Mouse (Mus musculus) stomach, postnatal 0 days (tissue): ENCODE measurements around the gene Creld1. TPM values are rescaled to one million over a fixed set of nuclear protein-coding genes. Genes with fewer than 3 reads are reported as not detected.

Source experiments
- ATAC-seq: fragments of 200-750 bp; cut with Nextera tagmentation; 2 replicates; pipeline ENCODE4 v1.8.0; 2017; ENCODE audit not compliant: low FRiP score, low TSS enrichment
- DNase-seq: peaks from one replicate; pipeline ENCODE4 v3.0.0-alpha.2; 2016; ENCODE audit warnings: low spot score
- H3K27ac ChIP-seq: fragments of 300-500 bp; sonication (generic); replicated peaks from 2 replicates; pipeline ENCODE4 v1.5.1; 2014; ENCODE audit warnings: mild to moderate bottlenecking, control low read depth
- H3K27me3 ChIP-seq: fragments of 300-500 bp; sonication (generic); 2 replicates; pipeline ENCODE4 v1.6.1; 2014; ENCODE audit warnings: low read length; ENCODE audit not compliant: control insufficient read depth, insufficient read depth
- H3K36me3 ChIP-seq: fragments of 300-500 bp; sonication (generic); 2 replicates; pipeline ENCODE4 v1.6.1; 2014; ENCODE audit warnings: low read length, mixed read lengths; ENCODE audit not compliant: control insufficient read depth, insufficient read depth
- H3K4me1 ChIP-seq: fragments of 300-500 bp; sonication (generic); replicated peaks from 2 replicates; pipeline ENCODE4 v1.6.1; 2014; ENCODE audit warnings: antibody characterized with exemption; ENCODE audit not compliant: control insufficient read depth, insufficient read depth
- H3K4me2 ChIP-seq: fragments of 300-500 bp; sonication (generic); replicated peaks from 2 replicates; pipeline ENCODE4 v1.6.1; 2014; ENCODE audit warnings: low read depth, mild to moderate bottlenecking, control low read depth, moderate library complexity
- H3K4me3 ChIP-seq: fragments of 300-500 bp; sonication (generic); 2 replicates; pipeline ENCODE4 v1.5.1; 2014; ENCODE audit warnings: low read depth, low read length, control low read depth
- H3K9ac ChIP-seq: fragments of 300-500 bp; sonication (generic); 2 replicates; pipeline ENCODE4 v1.6.1; 2014; ENCODE audit warnings: mild to moderate bottlenecking, low read length, control low read depth, mixed read lengths
- H3K9me3 ChIP-seq: fragments of 300-500 bp; sonication (generic); 2 replicates; pipeline ENCODE4 v1.6.1; 2016; ENCODE audit warnings: low read length; ENCODE audit not compliant: control insufficient read depth
- CTCF ChIP-seq: IDR thresholded peaks from 2 replicates; pipeline ENCODE4 v1.5.1; 2016; ENCODE audit warnings: antibody characterized with exemption, low read depth, mild to moderate bottlenecking, moderate library complexity
- EP300 ChIP-seq: optimal IDR thresholded peaks from 2 replicates; pipeline ENCODE3; 2016; ENCODE audit warnings: antibody characterized with exemption
- WGBS: fragments of 180-500 bp; shearing (Covaris S2); extraction: QIAGEN DNeasy Blood & Tissue Kit; methylation state at CpG from one replicate; pipeline ENCODE4 v1.1.7; 2014; 5-methylcytosine and 5-hydroxymethylcytosine counted together
- polyA plus RNA-seq: library from polyadenylated mRNA; unstranded; fragments of >200 nt; fragmentation: Nextera tagmentation; extraction: Ambion mirVana; gene quantifications from 2 replicates; pipeline ENCODE4 v1.2.1, GENCODE M21; 2015

The Creld1 gene
- polyA plus RNA-seq, 1 experiment from 2014 or later = 11.1 TPM

DNA sequence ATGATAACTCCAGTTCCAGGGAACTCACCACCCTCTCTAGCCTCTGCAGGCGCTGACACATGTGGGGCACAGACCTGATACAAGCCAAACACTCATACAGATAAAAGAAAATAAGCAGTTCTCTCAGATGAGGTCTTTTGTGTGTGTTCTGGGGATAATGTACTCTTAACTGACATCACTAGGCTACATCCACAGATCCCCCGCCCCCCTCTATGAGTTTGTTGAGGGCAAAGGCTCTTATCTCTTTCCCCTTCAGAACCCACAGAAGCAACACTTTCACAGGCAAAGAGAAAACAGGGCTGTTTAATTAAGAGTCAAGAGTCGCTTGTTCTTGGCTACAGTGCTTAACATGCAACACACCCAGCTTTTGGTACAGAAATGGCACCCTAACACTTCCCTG is 31.5 kb downstream of the Creld1 start:
- no peak overlapping the region for H3K9ac ChIP-seq
- H3K9me3 ChIP-seq = no peaks in the 10 kb centered on the region
- no peaks in the 10 kb centered on the region for H3K4me1 ChIP-seq
- no peak overlapping the region for H3K4me2 ChIP-seq
- 97% methylated on average over 3 of the region's 3 CpGs for WGBS
- peaks cover 38% of the 10 kb centered on the region for H3K36me3 ChIP-seq
- no peak overlapping the region for H3K27ac ChIP-seq
- TF ChIP-seq CTCF (no peak), EP300 (no peak)
- H3K27me3 ChIP-seq = no peaks in the 10 kb centered on the region
- no peak for ATAC-seq
- H3K4me3 ChIP-seq = no peak overlapping the region
- no peak for DNase-seq

GRCm38 (mm10) chr6:113517434-113518080 is 34.5 kb downstream of the Creld1 start:
- DNase-seq (no peak), ATAC-seq (no peak)
- no peak overlapping the region for H3K27ac ChIP-seq
- 93% methylated on average over 8 of the region's 8 CpGs for WGBS
- H3K4me2 ChIP-seq = no peak overlapping the region
- no peak overlapping the region for H3K4me3 ChIP-seq
- no peaks in the 10 kb centered on the region for H3K4me1 ChIP-seq
- H3K27me3 ChIP-seq = no peaks in the 10 kb centered on the region
- H3K9me3 ChIP-seq = no peaks in the 10 kb centered on the region
- TF ChIP-seq EP300 (no peak), CTCF (no peak)
- peaks cover 43% of the 10 kb centered on the region for H3K36me3 ChIP-seq
- no peak overlapping the region for H3K9ac ChIP-seq

DNA sequence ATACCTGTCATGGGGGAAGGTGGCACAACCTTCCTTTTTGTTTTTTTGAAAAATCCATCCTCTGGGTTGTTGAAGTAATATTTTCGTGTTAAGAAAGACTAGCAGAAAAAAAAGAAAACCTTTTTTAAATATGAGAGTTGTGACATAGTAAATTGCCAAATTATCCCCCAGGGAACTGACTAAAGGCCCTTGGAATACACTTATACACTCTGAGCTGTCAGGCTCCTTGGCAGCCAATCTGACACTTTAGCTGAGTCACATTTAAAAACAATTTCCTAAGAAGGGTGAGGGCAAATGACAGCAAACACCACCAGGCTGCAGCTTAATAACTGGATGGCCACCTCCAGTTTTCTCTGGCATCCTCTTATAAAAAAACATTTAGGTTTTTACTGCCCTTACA is 39.2 kb downstream of the Creld1 start:
- Histone ChIP-seq H3K9ac (no peak overlapping the region), H3K4me2 (no peak overlapping the region), H3K4me1 (no peaks in the 10 kb centered on the region), H3K27ac (no peak overlapping the region), H3K9me3 (no peaks in the 10 kb centered on the region), H3K4me3 (no peak overlapping the region), H3K36me3 (peaks cover 18% of the 10 kb centered on the region; the same call in 1 of the 2 replicates), H3K27me3 (no peaks in the 10 kb centered on the region)
- TF ChIP-seq EP300 = no peak
- DNase-seq (no peak), ATAC-seq (no peak)
- 60% methylated on average over 1 of the region's 1 CpGs for WGBS

DNA sequence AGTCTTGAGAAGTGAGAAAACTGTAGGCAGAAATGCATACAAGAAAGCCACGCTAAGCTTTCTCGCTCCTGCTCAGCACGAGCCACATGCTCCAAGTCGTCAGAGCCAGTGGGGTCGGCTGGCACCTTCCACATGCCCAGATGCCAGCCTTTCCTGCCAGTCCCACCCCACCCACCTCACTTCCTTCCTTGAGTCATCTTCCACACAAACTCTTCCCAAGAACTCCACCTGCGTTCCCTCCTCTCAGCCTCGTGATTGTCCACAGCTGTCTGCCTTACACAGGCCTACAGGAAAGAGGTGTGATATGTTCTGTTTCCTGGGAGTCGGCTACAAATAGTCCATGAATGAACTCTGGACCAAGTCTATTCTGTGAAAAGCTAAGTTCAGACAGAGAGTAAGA is 40.3 kb downstream of the Creld1 start:
- Histone ChIP-seq H3K4me1 (no peaks in the 10 kb centered on the region), H3K27ac (peak overlapping the region; percentile 49; the same call in 1 of the 2 replicates), H3K9ac (no peak overlapping the region), H3K4me2 (no peak overlapping the region), H3K27me3 (no peaks in the 10 kb centered on the region), H3K36me3 (peaks cover 12% of the 10 kb centered on the region; the same call in 1 of the 2 replicates), H3K9me3 (no peaks in the 10 kb centered on the region), H3K4me3 (no peak overlapping the region)
- no peak for TF ChIP-seq CTCF
- TF ChIP-seq EP300 = no peak
- ATAC-seq (0 out of 2 replicates have a peak, but pooled peaks have one; percentile 32), DNase-seq (no peak)
- WGBS = 69% methylated on average over 8 of the region's 8 CpGs

DNA sequence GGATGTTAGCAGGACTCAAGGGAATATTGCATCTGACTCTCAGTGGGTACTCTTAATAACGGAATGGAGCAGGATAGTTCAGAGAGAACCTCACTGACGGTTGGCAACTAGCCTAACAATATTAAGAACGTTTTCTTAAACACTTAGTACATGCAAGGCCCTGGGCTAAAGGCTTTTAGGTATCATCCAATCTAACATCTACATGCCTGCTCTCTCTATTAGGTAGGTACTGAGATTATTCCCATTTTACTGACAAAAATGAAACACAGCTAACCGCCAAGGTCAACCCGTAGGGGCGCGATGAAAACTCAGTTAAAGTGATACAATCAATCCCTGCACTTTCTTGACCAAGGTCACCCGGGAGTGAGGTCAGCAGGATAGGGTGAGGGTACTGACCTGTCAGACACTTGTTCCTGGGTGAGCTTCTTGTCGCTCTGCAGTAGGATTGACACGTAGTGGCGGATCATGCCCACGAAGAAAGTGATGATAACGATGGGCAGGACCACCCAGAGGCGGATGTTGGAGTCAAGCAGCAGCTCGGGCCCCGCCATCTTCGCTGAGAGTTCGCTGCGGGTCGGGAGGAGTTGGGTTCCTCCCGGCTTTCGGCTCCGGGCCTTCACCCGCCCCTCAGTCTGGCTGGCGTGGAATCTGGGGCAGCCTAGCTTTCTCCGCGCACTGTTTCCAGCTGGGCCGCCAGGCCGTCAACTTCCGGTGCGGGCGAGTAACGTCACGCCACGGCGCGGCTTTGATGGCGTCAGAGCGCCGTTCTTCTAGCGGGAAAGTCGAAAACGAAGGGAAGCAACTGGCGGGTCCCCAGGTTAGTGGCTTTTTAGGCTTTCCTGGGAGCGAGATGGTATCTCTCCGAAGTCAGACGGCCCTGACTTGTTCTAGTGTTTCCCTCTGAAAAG is 48.1 kb downstream of the Creld1 start, which contains the start of the genes Emc3 and Fancd2:
Gene Emc3, minus strand, starts transcription at position 721 of the 908 bp plus-strand sequence.
Gene Fancd2, plus strand, starts transcription at position 751 of the 908 bp plus-strand sequence.
- under 1% methylated on average over 47 of the region's 47 CpGs for WGBS
- no peaks in the 10 kb centered on the region for H3K27me3 ChIP-seq
- peak; percentile 90 for DNase-seq
- no peaks in the 10 kb centered on the region for H3K9me3 ChIP-seq
- H3K4me3 ChIP-seq = peak within 1 kb of the TSS; percentile 94
- TF ChIP-seq EP300 (no peak), CTCF (no peak)
- H3K4me1 ChIP-seq = no peaks in the 10 kb centered on the region
- peak within 1 kb of the TSS; percentile 89 for H3K9ac ChIP-seq
- peak within 1 kb of the TSS; percentile 89 for H3K27ac ChIP-seq
- ATAC-seq = peak; percentile 93
- H3K36me3 ChIP-seq = no peaks in the 10 kb centered on the region
- H3K4me2 ChIP-seq = peak within 1 kb of the TSS; percentile 63
